Mouse (Mus musculus) testis, adult 2 months (tissue): ENCODE results near the gene Grip1.

ENCODE experiments used
- CTCF ChIP-seq: fragments of 200-500 bp; IDR thresholded peaks from 2 replicates; pipeline ENCODE4 v1.5.1; 2012; ENCODE audit warnings: low read depth, mild to moderate bottlenecking, inconsistent platforms, low read length, moderate library complexity; ENCODE audit not compliant: control insufficient read depth, insufficient read depth, insufficient replicate concordance
- POLR2A ChIP-seq: fragments of 200-500 bp; IDR thresholded peaks from 2 replicates; pipeline ENCODE4 v1.6.1; 2012; ENCODE audit warnings: low read depth, mild to moderate bottlenecking, inconsistent platforms, low read length, moderate library complexity; ENCODE audit not compliant: control insufficient read depth

DNA sequence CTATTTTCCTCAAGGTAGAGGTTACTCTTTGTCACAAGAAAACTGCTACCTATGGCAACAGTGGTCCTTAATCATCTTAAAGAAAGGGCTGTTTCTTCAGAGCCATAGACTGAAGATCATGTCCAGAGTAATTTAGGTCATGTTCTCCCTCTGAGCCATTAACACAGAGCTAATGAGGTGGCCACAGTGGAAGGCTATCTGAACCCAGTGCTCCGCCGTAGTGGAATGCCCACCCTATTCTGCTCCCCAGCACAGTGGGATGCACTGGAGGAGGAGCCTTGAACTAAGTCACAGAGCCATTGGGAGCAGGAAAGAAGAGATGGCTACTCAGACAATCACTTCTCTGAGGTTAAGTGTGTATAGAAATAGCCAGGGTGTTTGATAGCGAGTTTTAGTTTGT is 133.3 kb downstream of the Grip1 start:
- TF ChIP-seq CTCF: no peak
- no peak for TF ChIP-seq POLR2A
